Mouse (Mus musculus) embryonic facial prominence, embryonic 11.5 days (tissue): Measurements from ENCODE around the gene Wnt4. TPM values are rescaled to one million over a fixed set of nuclear protein-coding genes. Genes with fewer than 3 reads are reported as not detected.

Source experiments
- ATAC-seq: fragments of 200-750 bp; cut with Nextera tagmentation; replicated peaks from 2 replicates; pipeline ENCODE4 v1.8.0; 2017; ENCODE audit warnings: low read depth; ENCODE audit not compliant: insufficient number of reproducible peaks, low FRiP score, low TSS enrichment
- DNase-seq: peaks from one replicate; pipeline ENCODE4 v3.0.0-alpha.2; 2015; ENCODE audit warnings: low spot score
- H3K27ac ChIP-seq: fragments of 300-500 bp; sonication (generic); replicated peaks from 2 replicates; pipeline ENCODE4 v1.5.1; 2014; ENCODE audit warnings: mild to moderate bottlenecking, low read depth, low read length, control low read depth
- H3K27me3 ChIP-seq: fragments of 300-500 bp; sonication (generic); 2 replicates; pipeline ENCODE4 v1.6.1; 2014; ENCODE audit warnings: mild to moderate bottlenecking, low read length, moderate library complexity, mixed read lengths; ENCODE audit not compliant: control insufficient read depth, insufficient read depth
- H3K36me3 ChIP-seq: fragments of 300-500 bp; sonication (generic); replicated peaks from 2 replicates; pipeline ENCODE4 v1.6.1; 2014; ENCODE audit warnings: low read depth, mild to moderate bottlenecking, low read length, moderate library complexity, mixed read lengths; ENCODE audit not compliant: control insufficient read depth, insufficient read depth
- H3K4me1 ChIP-seq: fragments of 300-500 bp; sonication (generic); 2 replicates; pipeline ENCODE4 v1.6.1; 2014; ENCODE audit warnings: low read length, mixed read lengths; ENCODE audit not compliant: control insufficient read depth, insufficient read depth
- H3K4me2 ChIP-seq: fragments of 300-500 bp; sonication (generic); 2 replicates; pipeline ENCODE4 v1.6.1; 2014; ENCODE audit warnings: low read depth, mild to moderate bottlenecking, control low read depth, low read length, moderate library complexity
- H3K4me3 ChIP-seq: fragments of 300-500 bp; sonication (generic); 2 replicates; pipeline ENCODE4 v1.5.1; 2014; ENCODE audit warnings: low read depth, low read length, control low read depth
- H3K9ac ChIP-seq: fragments of 300-500 bp; sonication (generic); replicated peaks from 2 replicates; pipeline ENCODE4 v1.6.1; 2014; ENCODE audit warnings: mild to moderate bottlenecking, control low read depth, low read length
- H3K9me3 ChIP-seq: fragments of 300-500 bp; sonication (generic); replicated peaks from 2 replicates; pipeline ENCODE4 v1.6.1; 2016; ENCODE audit warnings: mild to moderate bottlenecking, low read length, inconsistent platforms, mixed read lengths; ENCODE audit not compliant: control insufficient read depth
- WGBS: fragments of 180-500 bp; shearing (Covaris S2); extraction: QIAGEN DNeasy Blood & Tissue Kit; methylation state at CpG from one replicate; pipeline ENCODE4 v1.1.7; 2014; 5-methylcytosine and 5-hydroxymethylcytosine counted together
- polyA plus RNA-seq: library from polyadenylated mRNA; unstranded; fragments of >200 nt; fragmentation: Nextera tagmentation; extraction: Ambion mirVana; gene quantifications from 2 replicates; pipeline ENCODE4 v1.2.1, GENCODE M21; 2014

Wnt4 gene
- polyA plus RNA-seq, 1 experiment from 2014 or later: 4.3 TPM

DNA sequence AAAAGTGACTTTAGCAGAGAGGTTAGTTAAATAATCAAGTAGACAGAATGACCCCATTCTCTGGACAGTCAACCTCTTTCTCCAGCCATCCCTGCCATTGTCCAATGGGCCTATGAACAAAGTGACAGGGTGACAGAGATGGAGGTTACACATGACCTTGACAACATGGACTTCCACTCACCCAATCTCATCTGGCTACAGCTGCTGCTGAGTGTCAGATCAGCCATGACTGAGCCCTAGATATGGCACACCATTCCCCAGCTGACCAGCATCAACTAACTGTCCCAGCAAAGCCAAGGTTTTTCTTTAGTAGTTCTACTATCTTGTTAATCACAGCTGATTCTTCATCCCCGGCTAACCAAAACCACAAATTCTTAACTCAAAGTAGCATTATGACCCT lies 65.5 kb downstream of the Wnt4 start:
- DNase-seq (no peak), ATAC-seq (no peak)
- H3K27me3 ChIP-seq: no peaks in the 10 kb centered on the region
- no peak overlapping the region for H3K4me3 ChIP-seq
- no peaks in the 10 kb centered on the region for H3K36me3 ChIP-seq
- H3K27ac ChIP-seq: no peak overlapping the region
- no peaks in the 10 kb centered on the region for H3K4me1 ChIP-seq
- WGBS: 89% methylated on average over 1 of the region's 1 CpGs
- H3K4me2 ChIP-seq: no peak overlapping the region
- H3K9me3 ChIP-seq: no peaks in the 10 kb centered on the region
- no peak overlapping the region for H3K9ac ChIP-seq

DNA sequence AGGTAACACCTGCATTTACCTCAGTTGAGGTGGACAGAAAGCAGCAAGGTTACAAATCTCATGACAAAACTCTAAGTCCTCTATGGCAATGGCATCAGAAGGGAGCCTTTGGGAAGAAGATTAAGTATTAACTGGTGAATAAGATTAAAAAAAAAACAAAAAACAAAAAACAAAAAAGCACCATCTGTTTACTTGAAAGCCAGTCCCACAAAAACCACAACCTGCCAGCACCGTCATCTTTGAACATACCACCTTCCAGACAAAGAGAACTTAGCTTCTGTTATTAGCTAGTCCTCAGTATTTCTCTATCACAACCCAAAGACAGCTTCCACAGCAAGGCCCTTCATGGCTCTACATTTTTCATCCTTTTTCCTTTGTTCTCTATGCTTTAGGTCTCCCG lies 67.8 kb downstream of the Wnt4 start:
- Histone ChIP-seq H3K4me1 (no peaks in the 10 kb centered on the region), H3K4me2 (no peak overlapping the region), H3K9me3 (no peaks in the 10 kb centered on the region), H3K27me3 (no peaks in the 10 kb centered on the region), H3K9ac (no peak overlapping the region), H3K4me3 (no peak overlapping the region), H3K36me3 (no peaks in the 10 kb centered on the region), H3K27ac (no peak overlapping the region)
- 89% methylated on average over 2 of the region's 2 CpGs for WGBS
- ATAC-seq (no peak), DNase-seq (no peak)

DNA sequence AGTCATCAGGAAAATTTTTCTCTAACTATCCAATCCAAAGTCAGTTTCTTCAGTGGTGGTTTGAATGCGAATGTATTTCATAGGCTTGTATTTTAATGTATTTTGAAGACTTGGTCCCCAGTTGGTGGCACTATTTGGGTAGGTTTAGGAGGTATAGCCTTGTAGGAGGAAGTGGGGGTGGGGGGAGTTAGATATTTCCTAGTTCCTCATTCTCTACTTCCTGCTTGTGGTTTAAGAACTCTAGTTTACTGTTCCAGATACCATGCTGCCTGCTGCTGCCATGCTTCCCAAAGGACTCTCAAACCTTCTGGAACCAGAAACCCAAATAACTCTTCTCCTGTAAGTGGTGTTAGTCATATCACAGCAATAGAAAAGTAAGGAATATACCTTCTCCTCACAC lies 68.5 kb downstream of the Wnt4 start:
- Histone ChIP-seq H3K9me3 (no peaks in the 10 kb centered on the region), H3K4me2 (no peak overlapping the region), H3K27ac (no peak overlapping the region), H3K36me3 (no peaks in the 10 kb centered on the region), H3K4me1 (no peaks in the 10 kb centered on the region), H3K4me3 (no peak overlapping the region), H3K27me3 (no peaks in the 10 kb centered on the region), H3K9ac (no peak overlapping the region)
- 96% methylated on average over 1 of the region's 1 CpGs for WGBS
- ATAC-seq (no peak), DNase-seq (no peak)

Other genes starting within 250 kb of the Wnt4 start
- 3.0 and 3.3 TPM in 2 replicates for gene Zbtb40, start 228.7 kb upstream of the Wnt4 start, polyA plus RNA-seq
- gene Cdc42, start 80.2 kb downstream of the Wnt4 start, polyA plus RNA-seq: 772 and 781 TPM in 2 replicates
- not detected in 2 replicates for gene Cela3a, start 132.3 kb downstream of the Wnt4 start, polyA plus RNA-seq
- not detected in 2 replicates for gene Cela3b, start 153.1 kb downstream of the Wnt4 start, polyA plus RNA-seq
- gene 1700013G24Rik, start 175.8 kb downstream of the Wnt4 start, polyA plus RNA-seq: not detected in 2 replicates
- 14.4 and 17.6 TPM in 2 replicates for gene Hspg2, start 191.3 kb downstream of the Wnt4 start, polyA plus RNA-seq